Mouse (Mus musculus) fat pad, adult 2 months (tissue): ENCODE measurements around the gene Haus6.
"Not testable (repeated sequence)": the region's sequence is repeated elsewhere in the genome, so short reads cannot be mapped to it uniquely, and the experiment has no call there.

Experiments
- DNase-seq: peaks from one replicate; pipeline ENCODE4 v3.0.0-alpha.2; 2011; ENCODE audit warnings: low read depth, low spot score; ENCODE audit errors: extremely low read depth

Gene Haus6

GRCm38 (mm10) chr4:86611524-86612288, at the start of gene Haus6:
Haus6 (minus strand) TSS chr4:86612055.
- peak; percentile 95 for DNase-seq

DNA sequence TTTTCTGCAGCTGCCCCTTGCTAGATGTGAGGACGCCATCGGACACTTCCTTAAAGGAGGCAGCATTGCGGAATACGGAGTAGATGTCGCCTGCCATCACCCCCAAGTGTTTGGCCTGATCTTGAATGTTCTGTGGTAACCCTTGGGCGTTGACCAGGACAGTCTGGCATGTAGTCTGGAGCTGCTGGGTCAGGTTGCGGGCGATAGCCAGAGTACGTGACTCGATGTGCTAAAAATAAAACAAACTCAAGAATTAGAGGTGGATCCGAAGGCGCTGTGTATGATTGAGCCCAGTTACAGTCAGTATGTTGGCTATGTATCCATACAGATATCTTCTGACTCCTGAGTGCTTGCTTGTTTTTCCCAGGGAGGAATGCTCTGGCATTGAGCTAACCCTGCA, 45.3 kb upstream of the Haus6 start:
- no peak for DNase-seq

DNA sequence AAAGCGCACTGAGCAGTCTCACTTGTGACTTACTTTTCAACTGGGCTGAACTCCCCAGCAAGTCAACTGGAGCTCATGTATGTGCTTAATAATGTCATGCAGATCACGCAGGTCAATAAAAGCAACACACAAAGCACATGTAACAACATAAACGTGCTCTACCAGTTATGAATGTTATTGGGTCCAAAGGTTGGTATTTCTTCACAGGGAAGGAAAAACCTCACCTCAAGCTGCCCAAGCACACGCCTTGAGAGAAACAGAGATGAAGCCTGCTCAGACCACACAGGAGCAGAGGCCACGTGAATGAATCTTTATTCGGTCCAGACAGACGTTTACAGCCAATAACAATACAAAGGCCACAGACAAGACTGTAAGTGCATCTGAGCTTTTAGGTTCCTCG, 44.6 kb upstream of the Haus6 start:
- DNase-seq, result not testable (repeated sequence)

DNA sequence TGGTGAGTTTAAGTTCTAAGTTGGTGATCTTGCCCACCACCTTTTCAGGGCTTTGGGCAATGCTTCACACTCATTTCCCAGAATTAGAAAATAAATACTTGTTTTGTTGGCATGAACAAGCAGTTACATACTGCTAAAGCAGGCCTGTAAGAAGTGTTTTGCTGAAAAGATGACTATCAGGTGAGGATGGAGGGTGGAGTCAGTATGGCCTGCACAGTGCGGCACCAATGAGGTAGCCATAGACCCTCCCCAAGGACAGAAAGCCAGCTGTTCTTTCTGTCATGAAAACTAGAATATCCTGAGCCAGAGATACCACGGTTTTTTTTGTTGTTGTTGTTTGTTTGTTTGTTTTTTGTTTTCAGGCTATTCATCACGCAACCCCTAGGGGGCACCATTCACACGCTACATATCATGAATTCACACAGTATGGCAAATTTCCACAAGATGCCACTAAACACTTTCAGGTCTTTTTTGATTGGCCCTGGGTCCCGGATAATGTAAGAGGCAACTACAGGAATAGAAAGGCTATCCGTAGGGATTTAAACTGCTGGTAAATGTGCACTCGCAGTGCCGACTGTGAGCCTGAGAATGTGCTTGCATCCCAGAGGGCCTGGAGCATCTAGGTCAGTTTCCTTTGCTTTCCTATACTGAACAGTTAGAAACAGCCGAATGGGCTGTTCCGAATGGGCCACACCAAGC, 40.0 kb upstream of the Haus6 start:
- DNase-seq, result no peak

DNA sequence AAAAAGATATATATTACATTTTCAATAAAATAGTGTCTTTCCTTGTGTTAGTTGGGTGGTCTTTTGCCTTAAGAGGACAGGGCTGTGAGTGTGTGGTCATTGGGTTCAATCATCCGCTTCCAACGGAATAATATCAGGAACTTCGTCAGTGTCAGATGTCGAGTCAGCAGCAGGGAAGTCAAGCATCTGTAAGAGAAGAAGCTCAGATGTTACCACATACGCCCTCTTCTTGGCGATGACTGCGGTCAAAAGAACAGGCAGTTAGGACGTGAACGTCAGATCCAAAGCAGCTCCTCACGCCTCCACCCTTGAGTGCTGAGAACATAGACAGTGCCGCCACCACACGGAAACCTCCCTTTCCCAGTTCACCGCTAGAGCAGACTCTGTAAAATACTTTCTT, 36.5 kb upstream of the Haus6 start:
- not testable (repeated sequence) for DNase-seq

DNA sequence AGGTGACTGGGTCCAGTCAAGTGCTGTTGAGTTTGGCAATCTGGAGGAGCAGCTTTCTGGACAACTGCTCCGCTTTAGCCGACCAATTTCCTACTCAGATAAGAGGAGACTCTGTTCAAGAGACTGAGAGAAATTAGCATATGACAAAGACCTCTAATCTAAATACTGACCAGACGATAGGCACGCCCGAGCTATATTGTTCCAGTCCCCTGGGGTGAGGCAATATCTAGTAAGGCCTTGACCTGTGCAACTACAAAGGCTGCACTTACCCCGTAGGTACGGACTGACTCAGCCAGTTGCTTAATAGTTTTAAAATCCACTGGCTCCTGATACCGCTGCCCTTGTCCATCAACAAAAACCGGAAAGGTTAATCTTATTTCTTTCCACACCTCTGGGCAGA, 25.7 kb upstream of the Haus6 start:
- not testable (repeated sequence) for DNase-seq

DNA sequence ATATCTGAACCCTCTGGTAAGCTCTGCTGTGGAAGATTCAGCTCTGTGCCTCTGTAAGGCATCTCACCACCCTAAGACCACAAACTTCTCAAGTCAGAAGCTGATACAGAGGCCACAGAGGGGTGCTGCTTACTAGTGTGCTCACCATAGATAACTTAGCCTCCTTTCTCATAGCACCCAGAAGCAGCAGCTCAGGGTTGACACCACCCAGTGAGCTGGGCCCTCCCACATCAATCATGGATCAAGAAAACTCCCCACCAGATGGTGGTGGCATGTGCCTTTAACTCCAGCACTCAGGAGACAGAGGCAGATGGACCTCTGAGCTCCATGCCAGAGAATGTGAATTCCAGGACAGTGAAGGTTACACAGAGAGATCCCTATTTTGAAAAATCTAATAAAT, 23.0 kb upstream of the Haus6 start:
- not testable (repeated sequence) for DNase-seq

- not testable (repeated sequence) for DNase-seq
Measured at GRCm38 (mm10) chr4:86634312-86634711, 22.5 kb upstream of the Haus6 start.

DNA sequence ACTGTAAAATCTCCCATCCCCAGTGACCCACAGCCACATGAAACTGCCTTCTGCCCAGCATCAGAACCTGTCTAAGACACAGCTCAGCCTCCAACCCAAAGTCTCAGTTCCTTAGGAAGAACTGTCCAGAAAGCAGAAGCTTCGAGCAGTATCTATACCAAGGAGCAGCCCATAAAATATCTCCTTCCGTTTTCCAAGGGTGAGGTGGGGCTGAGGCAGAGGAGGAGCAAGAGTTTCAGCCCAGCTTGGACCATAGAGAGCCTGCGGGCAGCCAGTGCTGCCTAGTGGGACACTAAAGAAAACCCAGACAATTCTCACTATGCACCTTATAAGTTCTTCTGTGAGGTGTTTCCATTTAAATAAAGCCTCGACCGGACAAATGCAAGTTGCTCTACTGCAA, 20.7 kb upstream of the Haus6 start:
- DNase-seq, result not testable (repeated sequence)

DNA sequence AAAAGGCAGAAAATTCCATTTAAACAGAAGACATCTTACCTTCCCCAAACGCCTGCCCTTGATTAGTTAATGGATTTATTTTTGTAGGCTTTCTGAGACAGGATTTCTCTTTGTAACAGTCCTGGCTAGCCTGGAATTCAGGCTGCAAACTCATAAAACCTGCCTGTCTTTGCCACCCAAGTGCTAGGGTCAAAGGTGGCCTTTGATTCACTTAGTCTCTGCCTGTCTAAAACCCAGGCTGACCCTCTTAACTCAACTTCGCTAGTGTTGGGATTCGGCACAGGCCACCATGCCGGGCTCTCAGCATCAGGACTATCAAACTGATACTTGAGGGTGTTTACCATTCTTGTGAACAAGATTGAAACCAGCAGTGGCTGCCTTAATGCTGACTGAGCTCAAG, 20.0 kb upstream of the Haus6 start:
- no peak for DNase-seq

- DNase-seq, result not testable (repeated sequence)
Measured at GRCm38 (mm10) chr4:86626496-86626895, 14.6 kb upstream of the Haus6 start.

- DNase-seq, result no peak
Measured at GRCm38 (mm10) chr4:86625463-86625862, 13.6 kb upstream of the Haus6 start.

- not testable (repeated sequence) for DNase-seq
Measured at GRCm38 (mm10) chr4:86622532-86622931, 10.7 kb upstream of the Haus6 start.

DNA sequence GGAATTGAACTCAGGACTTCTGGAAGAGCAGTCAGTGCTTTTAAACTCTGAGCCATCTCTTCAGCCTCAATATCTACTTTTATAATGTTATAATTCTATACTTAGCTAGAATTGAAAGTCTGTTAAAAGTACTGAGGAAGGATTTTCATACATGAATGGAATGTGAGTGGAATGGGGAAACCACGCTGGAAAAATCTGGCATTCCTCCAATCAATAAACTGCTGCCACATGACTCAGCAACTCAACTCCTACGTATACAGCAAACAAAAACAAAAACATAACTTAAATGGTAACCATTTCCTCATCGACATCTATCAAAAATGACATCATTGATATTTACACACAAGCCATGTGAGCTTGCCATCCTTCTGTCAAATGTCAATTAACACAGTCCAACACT, 10.3 kb upstream of the Haus6 start:
- no peak for DNase-seq

DNA sequence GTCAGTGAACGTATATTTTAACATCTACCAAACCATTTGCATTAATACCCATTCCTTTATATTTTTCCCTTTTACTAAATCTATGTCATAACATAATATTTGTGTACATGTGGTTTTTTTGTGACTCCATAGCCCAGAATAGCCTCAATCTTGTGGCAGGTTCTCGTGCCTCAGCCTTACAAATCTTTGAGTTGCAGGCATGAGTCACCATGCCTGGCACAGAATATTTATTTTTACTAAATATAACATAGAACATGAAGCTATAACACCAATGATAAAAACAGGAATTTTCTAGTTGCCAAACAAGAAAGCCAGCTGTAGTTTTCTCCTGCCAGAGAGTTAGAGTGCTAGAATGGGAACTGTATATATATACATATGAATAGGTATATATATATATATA, 8.7 kb upstream of the Haus6 start:
- DNase-seq, result no peak

- no peak for DNase-seq
Measured at GRCm38 (mm10) chr4:86612289-86612620, 400 bp upstream of the Haus6 start.

GRCm38 (mm10) chr4:86591304-86591703, 20.6 kb downstream of the Haus6 start:
- no peak for DNase-seq

GRCm38 (mm10) chr4:86588236-86588635, 23.6 kb downstream of the Haus6 start:
- DNase-seq, result no peak

DNA sequence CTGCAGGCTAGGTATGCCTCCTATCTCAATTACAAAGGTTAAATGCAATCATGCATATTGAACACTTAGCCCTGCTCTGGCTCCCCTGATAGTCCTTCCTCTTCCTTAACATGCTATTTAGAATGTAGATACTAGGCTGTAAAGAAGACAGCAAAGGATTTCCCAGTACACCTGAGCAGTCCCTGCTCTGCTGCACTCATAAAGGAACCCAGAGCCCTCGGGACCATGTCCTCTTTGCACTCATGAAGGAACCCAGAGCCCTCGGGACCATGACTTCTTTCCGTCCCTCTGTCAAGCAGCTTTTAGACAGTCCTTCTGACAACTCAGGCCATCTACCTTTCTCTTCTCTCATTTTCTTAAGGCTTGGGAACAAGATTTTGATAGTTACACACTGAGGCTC, 31.3 kb downstream of the Haus6 start:
- DNase-seq, result no peak

GRCm38 (mm10) chr4:86580056-86580455, 31.8 kb downstream of the Haus6 start:
- no peak for DNase-seq

GRCm38 (mm10) chr4:86576630-86577225, 35.1 kb downstream of the Haus6 start:
- DNase-seq, result no peak

- DNase-seq, result no peak
Measured at GRCm38 (mm10) chr4:86576120-86576541, 35.7 kb downstream of the Haus6 start.
